Mouse (Mus musculus) heart, embryonic 10.5 days (tissue): ENCODE data around the gene Adgrb3. TPM values are rescaled to one million over a fixed set of nuclear protein-coding genes. Genes with fewer than 3 reads are reported as not detected.
"Not testable (repeated sequence)": the region's sequence is repeated elsewhere in the genome, so short reads cannot be mapped to it uniquely, and the experiment has no call there.

ENCODE experiments used
- DNase-seq: peaks from one replicate; pipeline ENCODE4 v3.0.0-alpha.2; 2017; ENCODE audit warnings: low spot score
- H3K27ac ChIP-seq: fragments of 300-500 bp; sonication (generic); 2 replicates; pipeline ENCODE4 v1.5.1; 2016; ENCODE audit warnings: mild to moderate bottlenecking
- H3K27me3 ChIP-seq: fragments of 300-500 bp; sonication (generic); 2 replicates; pipeline ENCODE4 v1.6.1; 2016; ENCODE audit warnings: mild to moderate bottlenecking; ENCODE audit not compliant: poor library complexity, insufficient read depth, severe bottlenecking
- H3K36me3 ChIP-seq: fragments of 300-500 bp; sonication (generic); 2 replicates; pipeline ENCODE4 v1.6.1; 2016; ENCODE audit warnings: mild to moderate bottlenecking, moderate library complexity
- H3K4me1 ChIP-seq: fragments of 300-500 bp; sonication (generic); 2 replicates; pipeline ENCODE4 v1.6.1; 2016; ENCODE audit warnings: mild to moderate bottlenecking
- H3K4me3 ChIP-seq: fragments of 300-500 bp; sonication (generic); 2 replicates; pipeline ENCODE4 v1.5.1; 2016; ENCODE audit warnings: mild to moderate bottlenecking, moderate library complexity
- H3K9me3 ChIP-seq: fragments of 300-500 bp; sonication (generic); 2 replicates; pipeline ENCODE4 v1.6.1; 2016; ENCODE audit warnings: mild to moderate bottlenecking, moderate library complexity
- WGBS: fragments of 180-500 bp; shearing (Covaris S2); methylation state at CpG from one replicate; pipeline ENCODE4 v1.1.7; 2016; 5-methylcytosine and 5-hydroxymethylcytosine counted together
- polyA plus RNA-seq: library from polyadenylated mRNA; unstranded; fragments of >200 nt; fragmentation: Nextera tagmentation; extraction: Ambion mirVana; gene quantifications from 2 replicates; pipeline ENCODE4 v1.2.1, GENCODE M21; 2016

Adgrb3 gene
- polyA plus RNA-seq, 1 experiment from 2014 or later, result 0.43 TPM

- Histone ChIP-seq H3K4me1 (no peaks in the 10 kb centered on the region), H3K9me3 (no peaks in the 10 kb centered on the region), H3K4me3 (no peak overlapping the region), H3K36me3 (no peaks in the 10 kb centered on the region), H3K27me3 (no peaks in the 10 kb centered on the region), H3K27ac (no peak overlapping the region)
- DNase-seq, result no peak
- WGBS, result 70% methylated on average over 8 of the region's 8 CpGs
Measured at GRCm38 (mm10) chr1:25033155-25034095, 796.1 kb downstream of the Adgrb3 start.

GRCm38 (mm10) chr1:25023156-25023555 is 806.4 kb downstream of the Adgrb3 start:
- Histone ChIP-seq H3K27ac (no peak overlapping the region), H3K27me3 (no peaks in the 10 kb centered on the region), H3K9me3 (no peaks in the 10 kb centered on the region), H3K4me3 (no peak overlapping the region), H3K4me1 (no peaks in the 10 kb centered on the region), H3K36me3 (no peaks in the 10 kb centered on the region)
- DNase-seq, result no peak
- WGBS, result 84% methylated on average over 3 of the region's 3 CpGs

DNA sequence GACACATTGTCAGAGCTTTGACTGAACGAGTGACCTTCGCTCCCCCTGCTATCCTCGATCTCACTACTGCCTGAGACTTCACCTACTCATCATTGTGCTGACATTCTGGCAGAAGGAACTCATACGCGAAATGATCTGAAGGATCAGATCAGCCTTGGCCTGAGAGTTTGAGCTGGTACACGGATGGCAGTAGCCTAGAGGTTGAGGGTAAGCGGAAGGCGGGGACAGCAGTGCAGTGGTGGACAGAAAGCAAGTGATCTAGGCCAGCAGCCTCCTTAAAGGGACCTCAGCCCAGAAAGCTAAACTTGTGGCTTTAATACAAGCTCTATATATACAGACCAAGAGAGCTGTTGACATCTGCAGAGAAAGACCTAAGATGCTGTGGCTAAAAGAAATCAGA is 811.7 kb downstream of the Adgrb3 start:
- H3K9me3 ChIP-seq, H3K27me3 ChIP-seq, DNase-seq, H3K4me1 ChIP-seq, H3K4me3 ChIP-seq, H3K36me3 ChIP-seq, H3K27ac ChIP-seq: not testable (repeated sequence)
- 83% methylated on average over 8 of the region's 8 CpGs for WGBS
